Mouse (Mus musculus) testis, adult 2 months (tissue): ENCODE results near the gene Tigd4.

ENCODE experiments used
- CTCF ChIP-seq: fragments of 200-500 bp; IDR thresholded peaks from 2 replicates; pipeline ENCODE4 v1.5.1; 2012; ENCODE audit warnings: low read depth, mild to moderate bottlenecking, inconsistent platforms, low read length, moderate library complexity; ENCODE audit not compliant: control insufficient read depth, insufficient read depth, insufficient replicate concordance
- POLR2A ChIP-seq: fragments of 200-500 bp; IDR thresholded peaks from 2 replicates; pipeline ENCODE4 v1.6.1; 2012; ENCODE audit warnings: low read depth, mild to moderate bottlenecking, inconsistent platforms, low read length, moderate library complexity; ENCODE audit not compliant: control insufficient read depth

DNA sequence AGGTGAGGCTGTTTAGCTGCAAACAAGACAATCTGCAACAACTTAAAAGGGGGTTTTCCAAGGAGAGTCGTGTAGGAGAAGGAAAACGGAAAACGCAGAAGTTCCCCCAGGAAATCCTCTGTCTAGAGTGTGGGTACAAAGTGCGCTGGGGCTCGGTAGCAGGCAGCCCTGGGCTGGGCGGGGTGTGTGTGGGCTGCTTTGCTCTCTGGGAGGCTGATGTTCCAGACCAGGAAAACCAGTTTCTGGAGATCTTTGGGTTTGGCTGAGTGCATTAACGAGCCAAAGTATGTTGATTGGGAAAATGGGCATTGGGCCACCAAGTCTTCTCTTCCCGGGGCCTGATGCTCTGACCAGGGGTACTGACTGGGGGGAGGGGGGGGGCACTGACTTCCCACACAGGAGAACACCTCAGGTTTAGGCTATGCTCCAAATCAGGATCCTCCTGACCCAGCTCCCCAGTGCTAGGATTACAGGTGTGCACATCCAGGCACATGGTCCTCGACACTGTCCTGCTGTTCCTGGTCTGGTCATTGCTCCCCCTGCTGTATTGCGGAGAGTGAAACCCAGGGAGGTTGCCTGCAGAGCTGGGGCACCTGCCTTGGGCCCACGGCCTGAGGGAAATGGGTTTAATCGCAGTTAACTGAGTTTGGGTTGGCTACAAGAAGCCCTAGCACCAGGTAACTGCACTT, 44.7 kb downstream of the Tigd4 start:
- TF ChIP-seq POLR2A = no peak
- no peak for TF ChIP-seq CTCF
